Mouse (Mus musculus): ENCODE measurements around the gene Zkscan17.

GRCm38 (mm10) chr11:59519741-59520495 lies 6.6 kb downstream of the Zkscan17 start:
- no peak for TF ChIP-seq GABPA (IDR thresholded peaks at IDR 0.05; ENCODE audit: insufficient replicate concordance, low read depth, low read length)
- TF ChIP-seq CTCF (conservative IDR thresholded peaks at IDR 0.05 in 1 of 2, IDR thresholded peaks at IDR 0.05 in 1 of 2; ENCODE audit: low read depth in 2 of 2, low read length in 2 of 2) = no peak
- no peak for TF ChIP-seq SIN3A (IDR thresholded peaks at IDR 0.05; ENCODE audit: low read length)
- TF ChIP-seq MXI1 (IDR thresholded peaks at IDR 0.05; ENCODE audit: low read depth, low read length) = no peak
- TF ChIP-seq POLR2A (IDR thresholded peaks at IDR 0.05; ENCODE audit: low read depth, low read length) = no peak
- no peak for TF ChIP-seq E2F4 (IDR thresholded peaks at IDR 0.05; ENCODE audit: insufficient replicate concordance, low read depth, low read length)
- no peak for TF ChIP-seq HCFC1 (IDR thresholded peaks at IDR 0.05; ENCODE audit: low read depth, low read length)
- TF ChIP-seq CHD2 (IDR thresholded peaks at IDR 0.05; ENCODE audit: low read length) = no peak
- TF ChIP-seq NELFE (IDR thresholded peaks at IDR 0.05; ENCODE audit: low read depth, low read length) = no peak
- TF ChIP-seq UBTF (IDR thresholded peaks at IDR 0.05; ENCODE audit: low read depth, low read length) = no peak
- no peak for TF ChIP-seq MAX (IDR thresholded peaks at IDR 0.05; ENCODE audit: low read length)
- TF ChIP-seq EP300 (IDR thresholded peaks at IDR 0.05; ENCODE audit: low read length) = no peak
- TF ChIP-seq BHLHE40 (IDR thresholded peaks at IDR 0.05; ENCODE audit: low read depth, low read length) = no peak
- no peak for TF ChIP-seq KAT2A (IDR thresholded peaks at IDR 0.05; ENCODE audit: insufficient replicate concordance, low read length)
